Mouse (Mus musculus) C2C12 (cell line): ENCODE measurements around the gene Tmem135.

Source experiments
- CEBPB ChIP-seq: IDR thresholded peaks from one replicate; pipeline ENCODE4 v1.6.1; 2011; ENCODE audit warnings: low read depth, mild to moderate bottlenecking, control low read depth, moderate library complexity
- CTCF ChIP-seq: IDR thresholded peaks from one replicate; pipeline ENCODE4 v1.5.1; 2011; ENCODE audit not compliant: control insufficient read depth, insufficient read depth, insufficient read length
- MAX ChIP-seq: IDR thresholded peaks from one replicate; pipeline ENCODE4 v1.6.1; 2011; ENCODE audit warnings: mild to moderate bottlenecking, control low read depth

DNA sequence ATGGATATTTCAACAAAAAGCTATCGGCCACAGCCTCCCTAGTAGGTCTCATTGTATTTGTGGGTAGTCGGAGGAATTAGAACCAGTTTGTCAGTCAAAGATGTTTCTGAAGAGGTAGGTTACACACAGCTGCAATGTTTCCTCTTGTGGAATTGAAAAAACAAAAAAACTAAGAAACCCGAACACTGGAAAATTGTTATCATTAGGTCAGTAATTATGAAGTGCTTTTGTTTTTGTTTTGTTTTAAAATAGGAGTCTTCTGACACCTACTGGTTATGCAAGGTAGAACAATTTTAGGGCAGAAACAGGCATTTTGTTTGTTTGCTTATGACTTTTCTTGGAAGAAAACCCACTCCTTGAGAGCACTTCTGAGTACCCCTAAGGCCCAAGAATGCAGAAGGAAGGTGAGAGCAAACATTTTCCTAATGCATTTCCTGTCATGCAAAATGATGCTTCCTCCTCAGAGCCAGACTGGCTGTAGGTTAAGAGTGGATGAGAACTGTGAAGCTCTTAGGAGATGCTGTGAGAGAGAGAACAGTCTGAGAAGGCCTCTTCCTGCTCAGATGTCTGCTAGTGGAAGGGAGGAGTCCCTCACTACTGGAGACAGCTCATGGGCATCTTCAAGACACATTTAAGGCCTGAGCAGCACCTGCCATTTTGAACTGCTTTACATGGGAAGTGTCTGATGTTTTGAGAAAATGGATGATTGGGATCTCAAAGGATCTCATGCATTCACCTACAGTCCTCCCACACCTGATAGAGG lies 15.1 kb upstream of the Tmem135 start:
- TF ChIP-seq CEBPB (no peak), CTCF (no peak), MAX (no peak)
